Mouse (Mus musculus): ENCODE measurements around the gene Ywhah.

The Ywhah gene

DNA sequence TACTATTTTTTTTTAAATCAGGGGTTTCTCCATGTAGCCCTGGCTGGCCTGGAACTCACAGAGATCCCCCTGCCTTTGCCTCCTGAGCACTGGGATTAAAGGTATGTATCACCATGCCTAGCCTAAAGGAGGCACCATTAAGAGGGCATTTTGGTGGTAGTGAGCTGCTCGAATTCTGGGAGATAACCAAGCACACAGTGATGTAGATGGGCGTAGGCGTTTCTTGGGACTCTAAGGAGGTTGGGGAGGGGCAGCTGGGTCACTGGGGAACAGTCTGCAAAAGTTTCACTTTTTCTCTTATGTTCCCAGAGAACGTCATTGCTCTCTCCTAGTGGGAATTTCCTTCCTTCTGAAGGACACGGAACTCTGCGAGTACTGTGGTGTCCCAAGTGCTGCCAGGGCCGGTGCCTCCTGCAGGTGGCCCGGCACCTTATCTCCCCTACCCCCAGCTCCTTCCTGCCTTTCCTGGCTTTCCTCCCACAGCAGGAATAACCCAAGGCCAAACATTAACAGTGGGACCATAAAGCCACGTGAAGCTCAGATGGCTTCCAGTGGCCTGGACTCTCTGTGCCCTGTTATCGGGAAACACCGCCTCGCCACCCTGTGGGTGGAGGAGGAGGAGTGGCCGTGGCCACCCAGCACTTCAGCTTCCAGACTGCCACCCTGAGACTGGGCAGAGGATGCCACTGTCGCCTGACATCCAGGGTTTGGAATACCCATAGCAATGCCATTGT, 34.4 kb downstream of the Ywhah start:
- DNase-seq = peak; percentile 71 to 72

GRCm38 (mm10) chr5:33056126-33056765, 37.6 kb downstream of the Ywhah start:
- peak; percentile 79 to 89 for DNase-seq

- DNase-seq = no peak
Observed at GRCm38 (mm10) chr5:33070071-33070470, 51.5 kb downstream of the Ywhah start.

GRCm38 (mm10) chr5:33076490-33077191, 58.0 kb downstream of the Ywhah start:
- no peak for DNase-seq

Measured in kidney, adult 8-10 months (tissue).